Comparison of ENCODE assay signal across 10 mouse cellular contexts in genomic region chr13:94132187-94132995, GRCm38 (mm10).
DNase-seq lines count a peak whose midpoint lies in the region; ATAC-seq and TF ChIP-seq lines count a peak whose summit lies in the region.
"Had no signal": no experiment of that assay in that cellular context is flagged by ENCODE, and none has a peak within 500 bp of the region (broad histone marks: within the 10 kb centered on the region; RNA-seq: fewer than 3 reads in every experiment).

No protein-coding gene starts in this region.

- peak overlapping the region; percentile 4; the same call in 1 of the 2 replicates for H3K27ac ChIP-seq in stomach, embryonic 16.5 days (ENCODE audit: low read length)

- H3K4me1 ChIP-seq in lung, adult 2 months (ENCODE audit: control insufficient read depth, insufficient read depth, low read length): no peaks in the 10 kb centered on the region; the same call in 1 of the 2 replicates
- peaks cover 22% of the 10 kb centered on the region for H3K4me1 ChIP-seq in stomach, embryonic 16.5 days (ENCODE audit: control insufficient read depth, insufficient read depth, low read length)

- no peak overlapping the region for H3K4me2 ChIP-seq in stomach, embryonic 16.5 days (ENCODE audit: low read depth, low read length)

- no peak for TF ChIP-seq CTCF in lung, adult 2 months (IDR thresholded peaks at IDR 0.05; ENCODE audit: insufficient read depth, low read length)

- DNase-seq in adrenal gland, adult (ENCODE audit: inconsistent age in 2 of 2, low spot score in 1 of 2): peak; percentile 49 to 83
- no peak for DNase-seq in adrenal gland, adult 18-20 months (ENCODE audit: low spot score in 2 of 2)
- DNase-seq in lung, adult 18-20 months: peak; percentile 40 to 44
- DNase-seq in lung, adult 2 months: no peak
- peak; percentile 52 for DNase-seq in heart, postnatal 4 days
- no peak for DNase-seq in cerebellum, adult 11-12 months
- DNase-seq: cerebellum, adult 11 months; midbrain, embryonic 14.5 days had no signal

- H3K9ac ChIP-seq in stomach, embryonic 16.5 days (ENCODE audit: low read length): no peak overlapping the region

- no peaks in the 10 kb centered on the region for H3K36me3 ChIP-seq in stomach, embryonic 16.5 days (ENCODE audit: control insufficient read depth, insufficient read depth, low read length)

- ATAC-seq in stomach, embryonic 16.5 days (ENCODE audit: insufficient read depth, low FRiP score): no peak
- ATAC-seq in granulocyte monocyte progenitor cell, adult 5-6 weeks (replicated peaks; ENCODE audit: poor library complexity, severe bottlenecking): no peak; the same call in 1 of the 2 replicates

- H3K4me3 ChIP-seq in lung, adult 2 months (replicated peaks; ENCODE audit: extremely low read depth, low read depth, low read length): no peak overlapping the region
- H3K4me3 ChIP-seq in stomach, embryonic 16.5 days (replicated peaks; ENCODE audit: low read length): no peak overlapping the region

- no peaks in the 10 kb centered on the region for H3K27me3 ChIP-seq in stomach, embryonic 16.5 days (ENCODE audit: control insufficient read depth, insufficient read depth, low read length)

- no peak for TF ChIP-seq POLR2A in lung, adult 2 months (IDR thresholded peaks at IDR 0.05; ENCODE audit: borderline replicate concordance, extremely low read depth, low read depth, low read length)

- no peaks in the 10 kb centered on the region for H3K9me3 ChIP-seq in stomach, embryonic 16.5 days (replicated peaks; ENCODE audit: control insufficient read depth, low read length)

- 35% methylated on average over 13 of the region's 13 CpGs for WGBS in lung, adult 2 months
- 61% methylated on average over 13 of the region's 13 CpGs for WGBS in stomach, embryonic 16.5 days

Comparison
In these comparisons a context has a peak if more than half of its experiments do, and no peak if none do; other contexts are left out.
1. DNase-seq: peak in adrenal gland, adult (2 of 2), lung, adult 18-20 months (2 of 2) and heart, postnatal 4 days (single experiment); none in adrenal gland, adult 18-20 months (0 of 2), lung, adult 2 months (single experiment) and cerebellum, adult 11-12 months (single experiment).